Mouse (Mus musculus) heart, embryonic 11.5 days (tissue): ENCODE results near the gene Olfr648. TPM values are rescaled to one million over a fixed set of nuclear protein-coding genes. Genes with fewer than 3 reads are reported as not detected.

Experiments used
- ATAC-seq: fragments of 200-750 bp; cut with Nextera tagmentation; replicated peaks from 2 replicates; pipeline ENCODE4 v1.8.0; 2017; ENCODE audit warnings: moderate library complexity; ENCODE audit not compliant: insufficient number of reproducible peaks, low FRiP score, low TSS enrichment
- H3K27ac ChIP-seq: fragments of 300-500 bp; sonication (generic); 2 replicates; pipeline ENCODE4 v1.5.1; 2014; ENCODE audit warnings: mild to moderate bottlenecking, low read depth, low read length
- H3K27me3 ChIP-seq: fragments of 300-500 bp; sonication (generic); 2 replicates; pipeline ENCODE4 v1.6.1; 2014; ENCODE audit warnings: mild to moderate bottlenecking, low read length, mixed read lengths; ENCODE audit not compliant: control insufficient read depth, insufficient read depth
- H3K36me3 ChIP-seq: fragments of 300-500 bp; sonication (generic); 2 replicates; pipeline ENCODE4 v1.6.1; 2014; ENCODE audit warnings: mild to moderate bottlenecking, low read length, moderate library complexity, mixed read lengths; ENCODE audit not compliant: control insufficient read depth, insufficient read depth
- H3K4me1 ChIP-seq: fragments of 300-500 bp; sonication (generic); 2 replicates; pipeline ENCODE4 v1.6.1; 2014; ENCODE audit warnings: low read length; ENCODE audit not compliant: control insufficient read depth, insufficient read depth
- H3K4me2 ChIP-seq: fragments of 300-500 bp; sonication (generic); 2 replicates; pipeline ENCODE4 v1.6.1; 2014; ENCODE audit warnings: mild to moderate bottlenecking, moderate library complexity
- H3K4me3 ChIP-seq: fragments of 300-500 bp; sonication (generic); 2 replicates; pipeline ENCODE4 v1.5.1; 2014; ENCODE audit warnings: low read depth, low read length
- H3K9ac ChIP-seq: fragments of 300-500 bp; sonication (generic); 2 replicates; pipeline ENCODE4 v1.6.1; 2014; ENCODE audit warnings: mild to moderate bottlenecking, low read depth, low read length, moderate library complexity
- H3K9me3 ChIP-seq: fragments of 300-500 bp; sonication (generic); replicated peaks from 2 replicates; pipeline ENCODE4 v1.6.1; 2016; ENCODE audit warnings: low read length; ENCODE audit not compliant: control insufficient read depth
- WGBS: fragments of 180-500 bp; shearing (Covaris S2); extraction: QIAGEN DNeasy Blood & Tissue Kit; methylation state at CpG from one replicate; pipeline ENCODE4 v1.1.7; 2014; ENCODE audit not compliant: insufficient replicate concordance; 5-methylcytosine and 5-hydroxymethylcytosine counted together
- polyA plus RNA-seq: library from polyadenylated mRNA; unstranded; fragments of >200 nt; fragmentation: Nextera tagmentation; extraction: Ambion mirVana; gene quantifications from 2 replicates; pipeline ENCODE4 v1.2.1, GENCODE M21; 2014

Olfr648 gene
- polyA plus RNA-seq, 1 experiment from 2014 or later: 0.30 TPM

- H3K36me3 ChIP-seq: no peaks in the 10 kb centered on the region
- H3K4me3 ChIP-seq: no peak overlapping the region
- no peak overlapping the region for H3K4me2 ChIP-seq
- ATAC-seq: no peak
- no peak overlapping the region for H3K27ac ChIP-seq
- H3K27me3 ChIP-seq: no peaks in the 10 kb centered on the region
- no peak overlapping the region for H3K9ac ChIP-seq
- no peaks in the 10 kb centered on the region for H3K9me3 ChIP-seq
- no peaks in the 10 kb centered on the region for H3K4me1 ChIP-seq
- 57% methylated on average over 9 of the region's 9 CpGs for WGBS
Measured at GRCm38 (mm10) chr7:104191275-104191674, 8.1 kb upstream of the Olfr648 start.

DNA sequence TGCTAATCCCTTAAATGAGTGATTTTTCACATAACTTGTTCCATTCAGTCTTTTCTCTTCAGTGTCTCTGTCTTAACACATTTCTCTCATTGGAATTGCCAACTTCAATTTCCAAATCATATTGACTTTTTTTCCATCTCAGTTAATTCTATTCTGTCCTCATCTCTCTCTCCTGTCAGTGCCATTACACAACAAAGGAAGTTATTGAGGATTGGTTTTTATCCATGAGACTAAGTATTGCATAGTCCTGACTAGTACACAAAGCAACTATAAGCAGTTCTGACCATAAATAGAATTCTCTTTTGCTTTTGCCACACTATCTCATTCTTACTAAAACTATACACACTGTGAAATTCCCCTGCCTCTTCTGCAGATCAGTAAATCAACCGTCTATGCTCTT lies 4.1 kb downstream of the Olfr648 start:
- no peaks in the 10 kb centered on the region for H3K27me3 ChIP-seq
- H3K4me3 ChIP-seq: no peak overlapping the region
- H3K4me1 ChIP-seq: no peaks in the 10 kb centered on the region
- H3K4me2 ChIP-seq: no peak overlapping the region
- H3K36me3 ChIP-seq: no peaks in the 10 kb centered on the region
- whole genome bisulfite sequencing: 75% methylated on average over 1 of the region's 1 CpGs
- H3K27ac ChIP-seq: no peak overlapping the region
- no peaks in the 10 kb centered on the region for H3K9me3 ChIP-seq
- ATAC-seq: no peak
- H3K9ac ChIP-seq: no peak overlapping the region

GRCm38 (mm10) chr7:104178422-104179054 lies 4.7 kb downstream of the Olfr648 start:
- no peak overlapping the region for H3K27ac ChIP-seq
- no peaks in the 10 kb centered on the region for H3K36me3 ChIP-seq
- H3K27me3 ChIP-seq: no peaks in the 10 kb centered on the region
- 62% methylated on average over 5 of the region's 5 CpGs for WGBS
- H3K9me3 ChIP-seq: no peaks in the 10 kb centered on the region
- H3K4me2 ChIP-seq: no peak overlapping the region
- H3K4me3 ChIP-seq: no peak overlapping the region
- ATAC-seq: no peak
- H3K9ac ChIP-seq: no peak overlapping the region
- no peaks in the 10 kb centered on the region for H3K4me1 ChIP-seq

- Histone ChIP-seq H3K4me1 (no peaks in the 10 kb centered on the region), H3K4me3 (no peak overlapping the region), H3K27ac (no peak overlapping the region), H3K36me3 (no peaks in the 10 kb centered on the region), H3K9ac (no peak overlapping the region), H3K9me3 (no peaks in the 10 kb centered on the region), H3K27me3 (no peaks in the 10 kb centered on the region), H3K4me2 (no peak overlapping the region)
- WGBS: 88% methylated on average over 1 of the region's 1 CpGs
- no peak for ATAC-seq
Measured at GRCm38 (mm10) chr7:104175085-104175484, 8.1 kb downstream of the Olfr648 start.

GRCm38 (mm10) chr7:104169634-104170204 lies 13.5 kb downstream of the Olfr648 start:
- no peak for ATAC-seq
- no peak overlapping the region for H3K9ac ChIP-seq
- no peaks in the 10 kb centered on the region for H3K36me3 ChIP-seq
- H3K4me1 ChIP-seq: no peaks in the 10 kb centered on the region
- H3K27me3 ChIP-seq: no peaks in the 10 kb centered on the region
- H3K4me2 ChIP-seq: no peak overlapping the region
- no peak overlapping the region for H3K27ac ChIP-seq
- 67% methylated on average over 6 of the region's 6 CpGs for WGBS
- no peaks in the 10 kb centered on the region for H3K9me3 ChIP-seq
- H3K4me3 ChIP-seq: no peak overlapping the region

GRCm38 (mm10) chr7:104167105-104167504 lies 16.1 kb downstream of the Olfr648 start:
- H3K9me3 ChIP-seq: no peaks in the 10 kb centered on the region
- H3K4me1 ChIP-seq: no peaks in the 10 kb centered on the region
- no peak for ATAC-seq
- no peaks in the 10 kb centered on the region for H3K36me3 ChIP-seq
- no peak overlapping the region for H3K9ac ChIP-seq
- WGBS: 76% methylated on average over 6 of the region's 6 CpGs
- no peak overlapping the region for H3K4me3 ChIP-seq
- H3K27ac ChIP-seq: no peak overlapping the region
- H3K4me2 ChIP-seq: no peak overlapping the region
- no peaks in the 10 kb centered on the region for H3K27me3 ChIP-seq

GRCm38 (mm10) chr7:104150456-104150855 lies 32.7 kb downstream of the Olfr648 start, which contains the start of gene Ubqlnl:
Gene Ubqlnl, minus strand, starts transcription at chr7:104150556.
- no peak within 1 kb of the TSS for H3K9ac ChIP-seq
- no peaks in the 10 kb centered on the region for H3K4me1 ChIP-seq
- no peaks in the 10 kb centered on the region for H3K9me3 ChIP-seq
- H3K4me3 ChIP-seq: no peak within 1 kb of the TSS
- no peaks in the 10 kb centered on the region for H3K36me3 ChIP-seq
- no peak within 1 kb of the TSS for H3K27ac ChIP-seq
- no peak for ATAC-seq
- H3K27me3 ChIP-seq: no peaks in the 10 kb centered on the region
- H3K4me2 ChIP-seq: no peak within 1 kb of the TSS
- WGBS: 80% methylated on average over 2 of the region's 2 CpGs

- no peaks in the 10 kb centered on the region for H3K4me1 ChIP-seq
- WGBS: 56% methylated on average over 3 of the region's 3 CpGs
- ATAC-seq: no peak
- no peaks in the 10 kb centered on the region for H3K36me3 ChIP-seq
- no peaks in the 10 kb centered on the region for H3K9me3 ChIP-seq
- H3K27ac ChIP-seq: no peak within 1 kb of the TSS
- no peak within 1 kb of the TSS for H3K4me3 ChIP-seq
- H3K27me3 ChIP-seq: no peaks in the 10 kb centered on the region
- no peak within 1 kb of the TSS for H3K4me2 ChIP-seq
- no peak within 1 kb of the TSS for H3K9ac ChIP-seq
Measured at GRCm38 (mm10) chr7:104143179-104143578, 40.0 kb downstream of the Olfr648 start, which contains the start of gene Ubqln3. Gene Ubqln3, minus strand, starts transcription at chr7:104143279.

GRCm38 (mm10) chr7:104137305-104137704 lies 45.9 kb downstream of the Olfr648 start, which contains the start of gene Olfr643:
Gene Olfr643, minus strand, starts transcription at chr7:104137405.
- no peak for ATAC-seq
- H3K9ac ChIP-seq: no peak within 1 kb of the TSS
- WGBS: 80% methylated on average over 5 of the region's 5 CpGs
- H3K4me3 ChIP-seq: no peak within 1 kb of the TSS
- H3K36me3 ChIP-seq: no peaks in the 10 kb centered on the region
- no peaks in the 10 kb centered on the region for H3K27me3 ChIP-seq
- no peaks in the 10 kb centered on the region for H3K4me1 ChIP-seq
- no peak within 1 kb of the TSS for H3K27ac ChIP-seq
- H3K4me2 ChIP-seq: no peak within 1 kb of the TSS
- no peaks in the 10 kb centered on the region for H3K9me3 ChIP-seq
